Mouse (Mus musculus) ES-E14 (cell line): Measurements from ENCODE around the gene Cxcl15.

Source experiments
- CHD2 ChIP-seq: IDR thresholded peaks from 2 replicates; pipeline ENCODE4 v1.6.1; 2014; ENCODE audit warnings: mild to moderate bottlenecking, low read depth, low read length, inconsistent platforms
- HCFC1 ChIP-seq: IDR thresholded peaks from 2 replicates; pipeline ENCODE4 v1.6.1; 2012; ENCODE audit warnings: low read length, inconsistent platforms, borderline replicate concordance; ENCODE audit not compliant: insufficient read depth
- MAFK ChIP-seq: IDR thresholded peaks from 2 replicates; pipeline ENCODE4 v1.6.1; 2014; ENCODE audit warnings: mild to moderate bottlenecking, low read depth, low read length, inconsistent platforms; ENCODE audit not compliant: insufficient read depth
- ZC3H11A ChIP-seq: IDR thresholded peaks from 2 replicates; pipeline ENCODE4 v1.6.1; 2012; ENCODE audit warnings: low read depth, mild to moderate bottlenecking, inconsistent platforms, low read length, borderline replicate concordance
- ZNF384 ChIP-seq: IDR thresholded peaks from 2 replicates; pipeline ENCODE4 v1.6.1; 2012; ENCODE audit warnings: low read depth, low read length, inconsistent platforms

DNA sequence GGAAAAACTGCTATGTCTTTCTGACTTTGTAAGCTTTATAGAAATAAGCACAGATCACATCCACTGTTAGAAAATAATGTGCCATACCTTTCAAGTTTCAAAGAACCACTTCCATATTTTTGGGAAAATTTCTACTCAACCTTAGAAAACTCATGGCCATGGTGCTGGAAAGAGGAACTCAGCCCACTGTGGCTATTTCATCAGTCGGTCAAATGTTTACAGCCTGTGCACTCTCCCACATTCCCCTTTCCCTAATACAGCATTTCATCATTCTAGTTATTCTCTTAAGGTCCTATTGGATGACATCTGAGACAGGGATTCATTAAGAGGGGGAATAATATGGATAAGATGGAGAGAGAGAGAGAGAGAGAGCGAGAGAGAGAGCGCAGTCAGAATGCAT, 10.6 kb upstream of the Cxcl15 start:
- TF ChIP-seq CHD2 (no peak), ZC3H11A (no peak), HCFC1 (no peak), MAFK (no peak), ZNF384 (no peak)
